Mouse (Mus musculus) CH12.LX (cell line): ENCODE results near the gene Ankub1.

Experiments used
- BHLHE40 ChIP-seq: IDR thresholded peaks from 2 replicates; pipeline ENCODE4 v1.6.1; 2011; ENCODE audit warnings: mild to moderate bottlenecking, low read depth, low read length, improper control_type of control experiment
- CHD2 ChIP-seq: IDR thresholded peaks from 2 replicates; pipeline ENCODE4 v1.6.1; 2011; ENCODE audit warnings: low read length, improper control_type of control experiment
- CTCF ChIP-seq, 2 experiments: IDR thresholded peaks in 1 of 2; conservative IDR thresholded peaks in 1 of 2; 2 replicates each; pipeline ENCODE4 v1.5.1; 2011 to 2012; ENCODE audit warnings: low read depth in 2 of 2, low read length in 2 of 2, improper control_type of control experiment in 1 of 2, inconsistent platforms in 1 of 2, mild to moderate bottlenecking in 1 of 2, moderate library complexity in 1 of 2
- EP300 ChIP-seq: IDR thresholded peaks from 2 replicates; pipeline ENCODE4 v1.6.1; 2011; ENCODE audit warnings: low read length, improper control_type of control experiment
- GABPA ChIP-seq: IDR thresholded peaks from 2 replicates; pipeline ENCODE4 v1.6.1; 2012; ENCODE audit warnings: low read depth, low read length, improper control_type of control experiment, inconsistent platforms; ENCODE audit not compliant: insufficient replicate concordance
- HCFC1 ChIP-seq: IDR thresholded peaks from 2 replicates; pipeline ENCODE4 v1.6.1; 2012; ENCODE audit warnings: low read depth, mild to moderate bottlenecking, inconsistent platforms, low read length, improper control_type of control experiment
- MAFK ChIP-seq: IDR thresholded peaks from 2 replicates; pipeline ENCODE4 v1.6.1; 2011; ENCODE audit warnings: low read length, improper control_type of control experiment; ENCODE audit not compliant: insufficient replicate concordance
- POLR2A ChIP-seq: IDR thresholded peaks from 2 replicates; pipeline ENCODE4 v1.6.1; 2011; ENCODE audit warnings: low read depth, mild to moderate bottlenecking, improper control_type of control experiment, low read length
- RAD21 ChIP-seq: IDR thresholded peaks from 2 replicates; pipeline ENCODE4 v1.6.1; 2011; ENCODE audit warnings: low read depth, mild to moderate bottlenecking, low read length, improper control_type of control experiment, moderate library complexity
- TBP ChIP-seq: conservative IDR thresholded peaks from 2 replicates; pipeline ENCODE4 v1.6.1; 2011; ENCODE audit warnings: low read depth, low read length, improper control_type of control experiment
- TCF12 ChIP-seq: IDR thresholded peaks from 2 replicates; pipeline ENCODE4 v1.6.1; 2014; ENCODE audit warnings: low read depth, mild to moderate bottlenecking, inconsistent platforms, low read length, improper control_type of control experiment
- USF1 ChIP-seq: IDR thresholded peaks from 2 replicates; pipeline ENCODE4 v1.6.1; 2014; ENCODE audit warnings: low read depth, mild to moderate bottlenecking, inconsistent platforms, low read length, improper control_type of control experiment
- USF2 ChIP-seq: conservative IDR thresholded peaks from 2 replicates; pipeline ENCODE4 v1.6.1; 2011; ENCODE audit warnings: low read depth, low read length, improper control_type of control experiment
- ZC3H11A ChIP-seq: IDR thresholded peaks from 2 replicates; pipeline ENCODE4 v1.6.1; 2012; ENCODE audit warnings: low read depth, mild to moderate bottlenecking, inconsistent platforms, low read length, improper control_type of control experiment

DNA sequence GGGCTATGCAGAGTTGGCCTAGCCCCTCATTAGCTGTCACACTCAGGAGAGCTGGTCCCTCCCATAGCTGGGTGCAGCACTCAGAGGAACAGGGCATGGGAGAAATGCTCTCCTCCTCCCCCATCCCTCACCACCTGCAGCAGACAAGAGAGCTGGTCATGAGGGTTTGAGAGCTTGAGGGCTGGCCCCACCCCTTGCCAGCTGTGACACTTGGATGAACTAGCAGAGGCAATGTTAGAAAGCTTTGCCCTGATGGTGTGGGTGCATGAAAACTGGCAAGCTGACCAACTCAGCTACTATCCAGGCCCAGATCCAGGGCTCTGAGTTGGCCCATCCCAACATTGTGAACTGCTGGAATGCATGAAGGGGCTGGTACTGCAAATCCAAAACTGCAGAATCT, 14.8 kb downstream of the Ankub1 start:
- TF ChIP-seq CTCF (conservative IDR thresholded peaks at IDR 0.05 in 1 of 2, IDR thresholded peaks at IDR 0.05 in 1 of 2; ENCODE audit: low read depth in 2 of 2, low read length in 2 of 2) (no peak), TCF12 (no peak), USF1 (no peak), POLR2A (no peak), GABPA (no peak), MAFK (no peak), HCFC1 (no peak), USF2 (no peak), TBP (no peak), ZC3H11A (no peak), BHLHE40 (no peak), EP300 (no peak), RAD21 (no peak), CHD2 (no peak)
